Mouse (Mus musculus) ES-E14 (cell line): ENCODE results near the gene Rab25. TPM values are rescaled to one million over a fixed set of nuclear protein-coding genes. Genes with fewer than 3 reads are reported as not detected.

Experiments used
- DNase-seq: peaks from one replicate; pipeline ENCODE4 v3.0.0-alpha.2; 2013; ENCODE audit warnings: low read depth, low spot score
- H3K27ac ChIP-seq: 2 replicates; pipeline ENCODE4 v1.5.1; 2012; ENCODE audit warnings: low read depth, mild to moderate bottlenecking, low read length, moderate library complexity, mixed read lengths; ENCODE audit not compliant: poor library complexity, insufficient read depth, severe bottlenecking
- H3K36me3 ChIP-seq: 2 replicates; pipeline ENCODE4 v1.6.1; 2012; ENCODE audit warnings: mild to moderate bottlenecking, low read length, moderate library complexity, mixed read lengths; ENCODE audit not compliant: control insufficient read depth, poor library complexity, insufficient read depth, severe bottlenecking
- H3K4me1 ChIP-seq, 2 experiments: fragments of 150-350 bp in 1 of 2; sonication (generic) in 1 of 2; 2 replicates each; pipeline ENCODE4 v1.6.1; 2012; ENCODE audit warnings: low read length in 2 of 2, mild to moderate bottlenecking in 1 of 2, mixed read lengths in 1 of 2; ENCODE audit not compliant: control insufficient read depth in 2 of 2, insufficient read depth in 2 of 2, poor library complexity in 1 of 2
- H3K4me3 ChIP-seq, 2 experiments: fragments of 150-350 bp in 1 of 2; sonication (generic) in 1 of 2; 2 replicates each; pipeline ENCODE4 v1.5.1; 2012; ENCODE audit warnings: low read length in 2 of 2, low read depth in 1 of 2, mild to moderate bottlenecking in 1 of 2, mixed read lengths in 1 of 2; ENCODE audit not compliant: insufficient read depth in 1 of 2, poor library complexity in 1 of 2, severe bottlenecking in 1 of 2
- H3K9ac ChIP-seq: 2 replicates; pipeline ENCODE4 v1.6.1; 2012; ENCODE audit warnings: low read depth, mild to moderate bottlenecking, low read length, mixed read lengths; ENCODE audit not compliant: poor library complexity, insufficient read depth, severe bottlenecking
- H3K9me3 ChIP-seq: fragments of 150-350 bp; sonication (generic); 2 replicates; pipeline ENCODE4 v1.6.1; 2012; ENCODE audit warnings: low read depth, mild to moderate bottlenecking, low read length; ENCODE audit not compliant: control insufficient read depth, insufficient read depth
- CHD2 ChIP-seq: IDR thresholded peaks from 2 replicates; pipeline ENCODE4 v1.6.1; 2014; ENCODE audit warnings: mild to moderate bottlenecking, low read depth, low read length, inconsistent platforms
- HCFC1 ChIP-seq: IDR thresholded peaks from 2 replicates; pipeline ENCODE4 v1.6.1; 2012; ENCODE audit warnings: low read length, inconsistent platforms, borderline replicate concordance; ENCODE audit not compliant: insufficient read depth
- MAFK ChIP-seq: IDR thresholded peaks from 2 replicates; pipeline ENCODE4 v1.6.1; 2014; ENCODE audit warnings: mild to moderate bottlenecking, low read depth, low read length, inconsistent platforms; ENCODE audit not compliant: insufficient read depth
- ZC3H11A ChIP-seq: IDR thresholded peaks from 2 replicates; pipeline ENCODE4 v1.6.1; 2012; ENCODE audit warnings: low read depth, mild to moderate bottlenecking, inconsistent platforms, low read length, borderline replicate concordance
- ZNF384 ChIP-seq: IDR thresholded peaks from 2 replicates; pipeline ENCODE4 v1.6.1; 2012; ENCODE audit warnings: low read depth, low read length, inconsistent platforms
- in situ Hi-C, 2 experiments: fragments of 600-800 bp; cut with MboI; formaldehyde crosslinking; loops; one replicate each; pipeline ENCODE4 v1.15.1; 2025; ENCODE audit warnings: low sequenced_read_pairs in 2 of 2, inconsistent platforms in 1 of 2; ENCODE audit not compliant: unreplicated experiment in 2 of 2
- total RNA-seq: library from RNA; depleted of rRNA; stranded (reverse); fragments of 300-350 nt; gene quantifications from 2 replicates; pipeline ENCODE4 v1.2.3, GENCODE M21; 2012

Rab25 gene
- total RNA-seq, 1 experiment, result 2.1 TPM

DNA sequence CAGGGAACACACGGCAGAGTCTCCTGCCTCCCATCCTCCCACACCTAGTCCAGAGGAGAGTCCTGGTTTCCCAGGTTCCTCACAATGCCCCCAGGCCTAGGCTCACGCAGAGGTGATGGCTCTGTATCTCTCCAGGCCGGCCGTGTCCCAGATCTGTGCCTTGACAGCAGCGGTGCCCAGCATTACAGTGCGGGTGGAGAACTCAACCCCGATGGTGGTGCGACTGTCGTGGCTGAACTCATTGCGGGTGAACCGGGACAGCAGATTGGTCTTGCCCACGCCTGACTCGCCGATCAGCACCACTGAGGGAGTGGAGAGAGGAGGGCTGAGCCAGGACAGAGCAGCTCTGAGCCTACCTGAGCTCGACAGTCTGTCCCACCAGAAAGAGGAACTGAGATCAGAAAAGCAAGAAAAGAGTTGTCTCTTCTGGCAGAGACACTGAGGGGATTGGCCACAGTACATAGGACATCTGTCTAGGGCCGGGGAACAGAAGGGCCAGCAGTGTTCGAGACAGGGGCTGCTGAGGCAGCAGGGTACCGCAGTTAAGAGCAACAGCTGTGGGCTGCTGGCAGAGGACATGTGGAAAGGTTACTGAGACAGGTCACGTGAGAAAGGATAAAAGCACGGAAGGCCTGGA, 3.0 kb downstream of the Rab25 start:
- DNase-seq, result no peak
- H3K36me3 ChIP-seq, result peaks cover 5% of the 10 kb centered on the region; the same call in 1 of the 2 replicates
- peak overlapping the region in 1 of 2 experiments; percentile 4; a peak in 1 of 4 replicates for H3K4me3 ChIP-seq
- in situ Hi-C loops, result no loop called here
- no peaks in the 10 kb centered on the region for H3K9me3 ChIP-seq
- H3K9ac ChIP-seq, result peak overlapping the region; percentile 17
- H3K27ac ChIP-seq, result no peak overlapping the region
- TF ChIP-seq ZC3H11A (no peak), CHD2 (no peak), HCFC1 (no peak), MAFK (no peak), ZNF384 (no peak)
- peaks cover 2 to 41% of the 10 kb centered on the region in 2 experiments; a peak in 3 of 4 replicates for H3K4me1 ChIP-seq

DNA sequence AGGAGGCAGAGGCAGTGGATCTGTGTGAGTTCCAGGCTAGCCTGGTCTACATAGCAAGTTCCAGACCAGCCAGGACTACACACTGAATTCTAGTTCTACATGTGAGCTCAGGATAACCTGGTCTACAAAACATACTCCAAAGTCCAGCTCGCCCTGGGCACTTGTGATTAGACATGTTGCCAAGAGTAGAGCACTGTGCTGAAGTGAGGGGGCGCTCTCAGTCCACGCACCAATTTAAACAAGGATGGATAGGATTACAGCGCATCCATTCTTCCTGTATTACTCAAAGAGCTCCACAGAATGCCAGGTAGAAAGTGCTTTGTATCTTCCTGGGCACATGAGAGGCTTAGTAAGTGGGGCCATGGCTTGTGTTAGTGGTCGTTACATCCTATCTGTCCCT, 3.6 kb downstream of the Rab25 start:
- H3K9ac ChIP-seq, result no peak overlapping the region
- no peak for DNase-seq
- H3K4me1 ChIP-seq, result peaks cover 4 to 41% of the 10 kb centered on the region in 2 experiments
- in situ Hi-C loops, result no loop called here
- no peak overlapping the region for H3K4me3 ChIP-seq
- TF ChIP-seq ZC3H11A (no peak), MAFK (no peak), HCFC1 (no peak), ZNF384 (no peak), CHD2 (no peak)
- H3K36me3 ChIP-seq, result peaks cover 5% of the 10 kb centered on the region; the same call in 1 of the 2 replicates
- H3K27ac ChIP-seq, result no peak overlapping the region
- H3K9me3 ChIP-seq, result no peaks in the 10 kb centered on the region

DNA sequence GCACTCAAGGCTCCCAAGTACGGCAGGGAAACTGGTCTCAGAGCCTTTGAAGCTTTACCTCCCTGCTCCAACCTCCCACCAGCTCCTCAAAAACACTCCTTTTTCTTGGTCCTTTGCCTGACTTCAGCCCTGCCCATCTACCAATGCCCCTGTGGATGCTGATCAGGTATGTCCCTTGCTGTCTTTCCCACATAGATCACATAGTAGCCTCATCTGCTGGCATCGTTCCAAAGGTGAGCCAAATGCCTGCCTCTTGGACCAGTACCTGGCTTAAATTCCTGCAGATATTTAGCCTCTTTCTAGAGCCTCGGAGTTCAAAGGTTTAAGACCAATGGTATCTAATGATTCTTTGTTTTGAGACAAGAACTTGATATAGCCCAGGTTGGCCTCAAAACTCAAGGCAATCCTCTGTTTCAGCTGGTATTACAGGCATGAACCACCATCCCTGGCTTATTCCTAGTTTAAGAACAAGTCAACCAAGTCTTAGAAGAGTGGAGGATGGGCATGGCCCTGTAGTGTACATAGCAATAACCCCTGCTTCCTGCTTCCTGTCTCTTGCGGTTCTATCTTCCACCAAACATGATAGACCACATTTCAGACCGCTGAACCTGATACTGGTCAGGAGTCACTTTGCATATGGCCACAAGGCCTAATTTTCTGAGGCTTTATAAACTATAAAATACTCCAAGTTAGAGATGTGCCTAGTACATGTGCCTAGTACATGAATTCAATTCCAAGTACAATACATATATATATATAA, 4.3 kb downstream of the Rab25 start:
- no peak for DNase-seq
- Histone ChIP-seq H3K4me1 (peaks cover 4 to 42% of the 10 kb centered on the region in 2 experiments), H3K4me3 (no peak overlapping the region), H3K9me3 (no peaks in the 10 kb centered on the region), H3K9ac (no peak overlapping the region), H3K36me3 (peaks cover 5% of the 10 kb centered on the region; the same call in 1 of the 2 replicates), H3K27ac (no peak overlapping the region)
- TF ChIP-seq CHD2 (no peak), HCFC1 (no peak), ZC3H11A (no peak), ZNF384 (no peak), MAFK (no peak)
- in situ Hi-C loops, result no loop called here

DNA sequence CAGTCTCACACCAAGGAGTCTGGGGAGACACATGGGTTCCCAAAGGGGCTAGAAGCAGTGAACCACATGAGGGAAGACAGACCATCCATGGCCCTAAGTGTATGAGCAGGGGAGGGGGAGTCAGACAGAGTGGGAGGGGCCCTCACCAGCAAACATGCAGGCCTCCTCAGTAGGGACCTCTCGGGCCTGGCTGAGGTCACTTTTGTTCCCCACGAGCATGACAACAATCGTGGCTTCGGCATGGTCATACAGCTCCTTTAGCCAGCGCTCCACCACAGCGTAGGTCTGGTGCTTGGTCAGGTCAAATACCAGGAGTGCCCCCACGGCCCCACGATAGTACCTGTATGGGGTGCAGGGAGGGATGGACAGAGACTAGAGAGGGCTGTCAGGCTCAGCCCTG, 4.9 kb downstream of the Rab25 start:
- no peak overlapping the region for H3K9ac ChIP-seq
- H3K4me1 ChIP-seq, result peaks cover 4 to 41% of the 10 kb centered on the region in 2 experiments
- H3K4me3 ChIP-seq, result no peak overlapping the region
- no peak for TF ChIP-seq MAFK
- no peak for TF ChIP-seq HCFC1
- no peak for TF ChIP-seq ZC3H11A
- no peak for TF ChIP-seq CHD2
- TF ChIP-seq ZNF384, result no peak
- H3K36me3 ChIP-seq, result peaks cover 6% of the 10 kb centered on the region; the same call in 1 of the 2 replicates
- H3K9me3 ChIP-seq, result no peaks in the 10 kb centered on the region
- in situ Hi-C loops, result no loop called here
- no peak for DNase-seq
- H3K27ac ChIP-seq, result no peak overlapping the region
